Mouse (Mus musculus): ENCODE results near the gene Msantd3. TPM values are rescaled to one million over a fixed set of nuclear protein-coding genes. Genes with fewer than 3 reads are reported as not detected.

Msantd3 gene
- polyA plus RNA-seq, 1 experiment from 2014 or later, result 2.5 TPM

GRCm38 (mm10) chr4:48541526-48542250 lies 2.0 kb downstream of the Msantd3 start:
- H3K36me3 ChIP-seq (replicated peaks), result no peaks in the 10 kb centered on the region
- H3K27ac ChIP-seq (replicated peaks), result no peak overlapping the region
- WGBS (ENCODE audit: insufficient replicate concordance), result 25% methylated on average over 15 of the region's 15 CpGs
- H3K4me1 ChIP-seq (replicated peaks), result peaks cover 13% of the 10 kb centered on the region; the same call in 1 of the 2 replicates
- no peak for ATAC-seq (ENCODE audit: insufficient read depth)
- no peak overlapping the region; the same call in 1 of the 2 replicates for H3K4me3 ChIP-seq (replicated peaks)
- H3K9me3 ChIP-seq (replicated peaks), result no peaks in the 10 kb centered on the region
- peak overlapping the region; percentile 67 for H3K4me2 ChIP-seq
- H3K27me3 ChIP-seq, result peaks cover 47% of the 10 kb centered on the region
- no peak overlapping the region for H3K9ac ChIP-seq

- Histone ChIP-seq H3K4me2 (no peak overlapping the region), H3K27me3 (peaks cover 47% of the 10 kb centered on the region), H3K9ac (no peak overlapping the region), H3K9me3 (replicated peaks) (no peaks in the 10 kb centered on the region), H3K27ac (replicated peaks) (no peak overlapping the region), H3K4me1 (replicated peaks) (peaks cover 13% of the 10 kb centered on the region; the same call in 1 of the 2 replicates), H3K4me3 (replicated peaks) (no peak overlapping the region), H3K36me3 (replicated peaks) (no peaks in the 10 kb centered on the region)
- WGBS (ENCODE audit: insufficient replicate concordance), result 27% methylated on average over 5 of the region's 5 CpGs
- no peak for ATAC-seq (ENCODE audit: insufficient read depth)
These were observed 2.6 kb downstream of the Msantd3 start for GRCm38 (mm10) chr4:48542351-48542750.

DNA sequence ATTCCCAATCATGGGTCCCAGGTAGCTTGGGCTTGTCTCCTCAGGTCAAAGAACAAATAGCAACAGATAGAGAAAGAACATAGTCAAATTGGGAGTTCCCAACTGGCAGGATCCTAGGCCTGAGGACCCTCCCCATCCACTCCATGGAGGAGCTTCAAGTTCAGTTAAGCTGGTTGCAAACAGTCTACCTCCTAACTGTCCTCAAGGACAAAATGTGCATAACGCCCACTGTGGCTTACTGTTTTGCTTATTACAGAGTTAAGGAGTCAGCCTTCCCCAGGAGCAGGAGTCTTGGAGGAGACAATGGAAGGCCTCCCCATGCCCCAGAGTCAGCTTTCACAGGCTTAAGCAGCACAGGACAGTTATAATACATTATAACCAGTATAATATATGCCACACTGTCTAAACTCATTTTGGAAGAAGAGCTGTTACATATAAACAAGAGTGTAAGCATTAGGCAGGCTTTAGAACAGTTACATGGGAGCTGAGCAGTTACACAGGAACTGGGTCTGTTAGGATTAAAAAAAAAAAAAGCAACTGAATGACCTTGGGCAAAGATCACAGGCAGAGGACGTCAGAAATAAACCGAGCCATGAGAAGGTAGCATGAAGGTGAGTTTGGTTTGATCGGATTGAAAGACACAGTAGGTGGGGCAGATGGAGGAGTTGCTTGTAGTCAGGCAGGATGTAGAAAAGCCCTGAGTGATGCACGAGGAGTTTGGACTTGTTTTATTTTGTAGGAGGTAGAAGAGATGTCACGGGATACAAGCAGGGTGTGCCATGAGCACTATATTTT lies 3.5 kb downstream of the Msantd3 start:
- peaks cover 13% of the 10 kb centered on the region; the same call in 1 of the 2 replicates for H3K4me1 ChIP-seq (replicated peaks)
- peaks cover 46% of the 10 kb centered on the region for H3K27me3 ChIP-seq
- H3K9ac ChIP-seq, result no peak overlapping the region
- H3K4me3 ChIP-seq (replicated peaks), result no peak overlapping the region
- no peak overlapping the region for H3K27ac ChIP-seq (replicated peaks)
- no peak overlapping the region for H3K4me2 ChIP-seq
- H3K36me3 ChIP-seq (replicated peaks), result no peaks in the 10 kb centered on the region
- no peaks in the 10 kb centered on the region for H3K9me3 ChIP-seq (replicated peaks)
- no peak for ATAC-seq (ENCODE audit: insufficient read depth)
- 48% methylated on average over 6 of the region's 6 CpGs for WGBS (ENCODE audit: insufficient replicate concordance)

DNA sequence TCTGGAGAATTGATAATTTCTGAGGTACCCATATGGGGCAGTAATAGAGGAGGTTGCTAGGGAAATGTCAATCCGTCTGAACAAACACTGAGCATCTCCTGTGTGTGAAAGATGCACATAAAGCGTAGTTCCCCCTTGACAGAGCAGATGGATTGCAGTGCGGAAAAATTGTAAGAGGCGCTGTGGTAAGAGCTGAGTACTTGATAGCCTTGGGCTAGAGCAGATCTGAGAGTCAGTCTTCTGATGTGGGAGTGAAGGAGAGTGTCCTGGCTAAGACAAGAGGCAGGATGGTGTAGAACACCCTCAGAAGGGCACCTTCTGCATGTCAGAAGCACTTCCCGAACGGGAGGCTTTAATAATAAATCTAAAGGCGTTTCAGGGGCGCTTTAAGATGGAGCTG lies 4.4 kb downstream of the Msantd3 start:
- no peak overlapping the region for H3K4me2 ChIP-seq
- WGBS (ENCODE audit: insufficient replicate concordance), result 75% methylated on average over 8 of the region's 8 CpGs
- no peak overlapping the region for H3K27ac ChIP-seq (replicated peaks)
- H3K9me3 ChIP-seq (replicated peaks), result no peaks in the 10 kb centered on the region
- H3K27me3 ChIP-seq, result peaks cover 37% of the 10 kb centered on the region
- no peak overlapping the region for H3K9ac ChIP-seq
- H3K36me3 ChIP-seq (replicated peaks), result no peaks in the 10 kb centered on the region
- H3K4me1 ChIP-seq (replicated peaks), result peaks cover 13% of the 10 kb centered on the region; the same call in 1 of the 2 replicates
- H3K4me3 ChIP-seq (replicated peaks), result no peak overlapping the region
- ATAC-seq (ENCODE audit: insufficient read depth), result no peak

GRCm38 (mm10) chr4:48545966-48546365 lies 6.2 kb downstream of the Msantd3 start:
- WGBS (ENCODE audit: insufficient replicate concordance), result 31% methylated on average over 12 of the region's 12 CpGs
- Histone ChIP-seq H3K4me3 (replicated peaks) (no peak overlapping the region), H3K9me3 (replicated peaks) (no peaks in the 10 kb centered on the region), H3K4me1 (replicated peaks) (peaks cover 13% of the 10 kb centered on the region; the same call in 1 of the 2 replicates), H3K27ac (replicated peaks) (no peak overlapping the region), H3K36me3 (replicated peaks) (no peaks in the 10 kb centered on the region), H3K27me3 (peaks cover 19% of the 10 kb centered on the region), H3K4me2 (no peak overlapping the region), H3K9ac (no peak overlapping the region)
- no peak for ATAC-seq (ENCODE audit: insufficient read depth)

DNA sequence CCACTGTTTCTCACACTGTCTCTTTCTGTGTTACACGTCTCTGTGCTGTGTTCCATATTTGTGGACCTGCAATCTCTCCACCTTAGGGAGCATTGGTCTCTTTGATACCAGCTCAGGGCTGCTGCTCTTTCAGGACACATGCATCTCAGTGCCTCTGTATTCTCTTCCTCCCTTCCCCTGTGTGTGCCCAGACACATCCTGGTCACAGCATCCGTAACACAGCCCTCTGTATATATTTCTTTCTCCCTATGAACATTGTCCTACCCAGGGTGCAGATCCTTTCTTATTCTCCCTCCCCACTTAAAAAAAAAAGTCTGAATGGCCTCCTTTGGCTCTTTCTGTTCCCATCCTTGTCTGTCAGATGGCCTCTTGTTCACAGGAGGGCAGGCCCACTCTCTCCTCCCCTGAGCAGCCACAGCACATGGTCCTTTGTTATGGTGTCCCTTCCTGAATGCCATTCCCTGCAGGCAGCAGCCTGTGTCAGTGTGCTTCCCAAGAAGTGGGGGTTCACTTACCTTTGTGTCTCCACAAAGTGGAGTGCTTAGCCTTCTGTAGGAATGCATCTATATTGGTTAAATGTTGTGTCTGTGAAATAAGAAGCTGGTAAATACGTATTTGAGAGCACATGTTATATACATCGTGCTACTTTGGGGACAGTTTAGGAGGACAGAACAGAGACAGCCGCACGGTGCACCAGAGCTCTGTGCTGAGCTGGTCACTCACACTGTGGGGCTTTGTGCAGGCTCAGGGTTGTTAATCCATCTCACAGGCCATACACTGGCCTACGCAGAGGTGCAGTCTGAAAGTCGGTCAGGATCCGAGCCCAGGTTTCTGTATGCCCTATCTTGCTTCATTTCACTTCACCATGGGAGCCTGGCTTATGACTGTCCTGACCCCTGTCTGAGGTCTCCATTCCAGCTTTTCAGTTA lies 7.1 kb downstream of the Msantd3 start:
- H3K4me1 ChIP-seq (replicated peaks), result peaks cover 8% of the 10 kb centered on the region; the same call in 1 of the 2 replicates
- WGBS (ENCODE audit: insufficient replicate concordance), result 70% methylated on average over 9 of the region's 9 CpGs
- no peak for ATAC-seq (ENCODE audit: insufficient read depth)
- H3K27ac ChIP-seq (replicated peaks), result no peak overlapping the region
- no peak overlapping the region for H3K4me3 ChIP-seq (replicated peaks)
- H3K4me2 ChIP-seq, result no peak overlapping the region
- no peaks in the 10 kb centered on the region for H3K9me3 ChIP-seq (replicated peaks)
- no peaks in the 10 kb centered on the region for H3K36me3 ChIP-seq (replicated peaks)
- no peak overlapping the region for H3K9ac ChIP-seq
- peaks cover 10% of the 10 kb centered on the region for H3K27me3 ChIP-seq

DNA sequence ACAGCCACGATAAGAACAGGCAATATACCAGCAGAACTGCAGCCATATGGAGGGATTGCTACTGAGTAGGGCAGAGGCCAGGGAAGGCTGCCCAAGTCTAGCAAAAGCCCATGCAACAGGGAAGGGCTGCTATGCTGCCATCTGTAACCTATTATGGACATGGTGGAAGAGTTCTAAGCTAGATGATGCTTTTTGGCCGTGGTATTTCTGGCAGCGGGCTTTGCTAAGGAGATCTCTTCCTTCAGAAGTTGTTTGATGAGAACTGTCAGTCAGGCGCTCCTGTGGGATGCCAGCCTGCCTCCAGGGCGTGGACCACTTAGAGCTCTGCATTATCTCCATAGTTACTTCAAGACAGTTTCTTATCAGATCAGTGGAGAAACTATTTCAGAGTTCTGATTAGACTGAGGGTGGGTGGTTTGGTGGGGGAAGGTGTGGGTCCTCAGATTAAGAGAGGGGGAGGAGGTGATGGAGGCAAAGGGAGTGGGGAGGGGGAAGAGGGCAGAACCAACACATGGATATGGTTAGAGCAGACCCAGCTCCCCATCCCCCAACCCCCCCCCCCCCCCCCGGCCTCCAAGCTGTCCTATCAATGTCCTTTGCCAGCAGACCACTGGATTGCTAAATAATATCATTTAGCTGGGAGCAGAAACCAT lies 8.8 kb downstream of the Msantd3 start:
- H3K36me3 ChIP-seq (replicated peaks), result no peaks in the 10 kb centered on the region
- no peak for ATAC-seq (ENCODE audit: insufficient read depth)
- H3K4me2 ChIP-seq, result no peak overlapping the region
- H3K4me1 ChIP-seq (replicated peaks), result peaks cover 8% of the 10 kb centered on the region; the same call in 1 of the 2 replicates
- no peak overlapping the region for H3K4me3 ChIP-seq (replicated peaks)
- H3K27me3 ChIP-seq, result no peaks in the 10 kb centered on the region
- WGBS (ENCODE audit: insufficient replicate concordance), result 47% methylated on average over 6 of the region's 6 CpGs
- H3K9ac ChIP-seq, result no peak overlapping the region
- H3K9me3 ChIP-seq (replicated peaks), result no peaks in the 10 kb centered on the region
- H3K27ac ChIP-seq (replicated peaks), result no peak overlapping the region

GRCm38 (mm10) chr4:48549661-48550060 lies 9.9 kb downstream of the Msantd3 start:
- Histone ChIP-seq H3K4me2 (no peak overlapping the region), H3K27ac (replicated peaks) (no peak overlapping the region), H3K36me3 (replicated peaks) (no peaks in the 10 kb centered on the region), H3K9ac (no peak overlapping the region), H3K4me3 (replicated peaks) (no peak overlapping the region), H3K27me3 (no peaks in the 10 kb centered on the region), H3K9me3 (replicated peaks) (no peaks in the 10 kb centered on the region), H3K4me1 (replicated peaks) (peaks cover 8% of the 10 kb centered on the region; the same call in 1 of the 2 replicates)
- 67% methylated on average over 5 of the region's 5 CpGs for WGBS (ENCODE audit: insufficient replicate concordance)
- no peak for ATAC-seq (ENCODE audit: insufficient read depth)

- H3K4me1 ChIP-seq (replicated peaks), result no peaks in the 10 kb centered on the region
- no peak overlapping the region for H3K4me2 ChIP-seq
- no peaks in the 10 kb centered on the region for H3K27me3 ChIP-seq
- H3K9me3 ChIP-seq (replicated peaks), result no peaks in the 10 kb centered on the region
- WGBS (ENCODE audit: insufficient replicate concordance), result 86% methylated on average over 27 of the region's 27 CpGs
- H3K27ac ChIP-seq (replicated peaks), result no peak overlapping the region
- no peak overlapping the region for H3K9ac ChIP-seq
- no peak for ATAC-seq (ENCODE audit: insufficient read depth)
- H3K36me3 ChIP-seq (replicated peaks), result no peaks in the 10 kb centered on the region
- H3K4me3 ChIP-seq (replicated peaks), result no peak overlapping the region
These were observed 12.8 kb downstream of the Msantd3 start for GRCm38 (mm10) chr4:48552486-48553064.

GRCm38 (mm10) chr4:48554132-48554531 lies 14.4 kb downstream of the Msantd3 start:
- Histone ChIP-seq H3K27ac (replicated peaks) (no peak overlapping the region), H3K36me3 (replicated peaks) (no peaks in the 10 kb centered on the region), H3K4me1 (replicated peaks) (no peaks in the 10 kb centered on the region), H3K9ac (no peak overlapping the region), H3K4me3 (replicated peaks) (no peak overlapping the region), H3K9me3 (replicated peaks) (no peaks in the 10 kb centered on the region), H3K27me3 (no peaks in the 10 kb centered on the region), H3K4me2 (no peak overlapping the region)
- ATAC-seq (ENCODE audit: insufficient read depth), result no peak
- 64% methylated on average over 7 of the region's 7 CpGs for WGBS (ENCODE audit: insufficient replicate concordance)
